ENCODE assay signal across 27 mouse cellular contexts in the genomic region with DNA sequence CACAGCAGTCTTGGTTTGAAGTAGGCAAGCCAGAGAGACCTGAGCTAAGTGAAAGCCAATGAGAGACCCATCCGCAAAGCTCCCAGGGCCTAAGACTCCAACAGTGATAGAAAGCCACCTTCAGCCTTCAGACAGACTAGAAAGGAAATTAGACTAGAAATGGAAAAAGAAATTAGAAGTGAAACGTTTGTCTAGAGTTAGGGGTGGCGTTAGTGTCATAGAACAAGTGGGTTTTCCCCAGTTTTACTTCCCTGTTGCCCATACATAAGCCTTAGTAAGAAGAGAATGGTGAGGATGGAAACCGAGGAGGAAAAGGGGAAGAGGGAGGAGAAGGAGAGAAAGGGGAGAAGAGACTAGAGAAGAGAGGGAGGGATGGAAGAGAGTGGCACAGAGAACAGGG.
A peak's percentile ranks its signal among the peaks of the same experiment; 100 is the strongest.
DNase-seq lines count a peak whose midpoint lies in the region; ATAC-seq and TF ChIP-seq lines count a peak whose summit lies in the region.
"Had no signal": no experiment of that assay in that cellular context is flagged by ENCODE, and none has a peak within 500 bp of the region (broad histone marks: within the 10 kb centered on the region; RNA-seq: fewer than 3 reads in every experiment).

No protein-coding gene starts in this region.

- DNase-seq in gastrocnemius, adult 2 months, result no peak
- DNase-seq in gastrocnemius, postnatal 14 days, result no peak
- DNase-seq in thymus, adult 18-20 months, result no peak
- DNase-seq in kidney, adult 9 months, result no peak
- DNase-seq: adrenal gland, adult 8-10 months; cerebellum, adult 2 months; cerebellum, postnatal 36 days; gastrocnemius, postnatal 25 days; heart, adult 18-20 months; heart, postnatal 4 days; kidney, adult 11 months; kidney, postnatal 25 days; layer of hippocampus, postnatal 36 days; left cerebral cortex, postnatal 4 days; liver, postnatal 0 days; lung, postnatal 4 days; midbrain, embryonic 14.5 days; right cerebral cortex, adult 18-20 months had no signal

- peak; percentile 64 for ATAC-seq in CD4-positive, CD25-positive, alpha-beta regulatory T cell, adult 4 months
- no peak for ATAC-seq in forebrain, embryonic 13.5 days
- peak; percentile 47; the same call in 1 of the 2 replicates for ATAC-seq in megakaryocyte, adult 5-6 weeks (ENCODE audit: poor library complexity, severe bottlenecking)
- ATAC-seq: liver, embryonic 12.5 days; liver, postnatal 0 days; lung, postnatal 0 days had no signal

- no peak for TF ChIP-seq CTCF in gastrocnemius, adult 2 months (IDR thresholded peaks at IDR 0.05)

- intact Hi-C loops in gastrocnemius, adult 2 months (cut with DNase I), result no loop called here
- intact Hi-C loops in gastrocnemius, postnatal 14 days (cut with DNase I; ENCODE audit: low total_unique reads), result no loop called here

- peak overlapping the region; percentile 48 for H3K27ac ChIP-seq in gastrocnemius, adult 2 months
- peak overlapping the region; percentile 70 for H3K27ac ChIP-seq in forebrain, embryonic 13.5 days
- H3K27ac ChIP-seq: kidney, embryonic 15.5 days; liver, embryonic 12.5 days; neural tube, embryonic 15.5 days had no signal

- no peak overlapping the region for H3K9ac ChIP-seq in forebrain, embryonic 13.5 days
- H3K9ac ChIP-seq: hindbrain, embryonic 13.5 days; kidney, embryonic 15.5 days; liver, embryonic 12.5 days; liver, postnatal 0 days; neural tube, embryonic 15.5 days had no signal

- 76% methylated on average over 4 of the region's 4 CpGs for WGBS in forebrain, embryonic 13.5 days

- peaks cover 7% of the 10 kb centered on the region; the same call in 1 of the 2 replicates for H3K9me3 ChIP-seq in forebrain, embryonic 13.5 days (replicated peaks)
- H3K9me3 ChIP-seq: kidney, embryonic 15.5 days; liver, embryonic 12.5 days; neural tube, embryonic 15.5 days had no signal

- peaks cover 43% of the 10 kb centered on the region for H3K36me3 ChIP-seq in forebrain, embryonic 13.5 days (ENCODE audit: poor library complexity, severe bottlenecking)
- H3K36me3 ChIP-seq: liver, embryonic 12.5 days had no signal

- H3K27me3 ChIP-seq in forebrain, embryonic 13.5 days, result no peaks in the 10 kb centered on the region
- H3K27me3 ChIP-seq: hindbrain, embryonic 13.5 days; kidney, embryonic 15.5 days; liver, embryonic 12.5 days; neural tube, embryonic 15.5 days had no signal

- H3K4me2 ChIP-seq in forebrain, embryonic 13.5 days, result no peak overlapping the region
- H3K4me2 ChIP-seq: heart, embryonic 11.5 days; hindbrain, embryonic 13.5 days; kidney, embryonic 15.5 days; liver, embryonic 12.5 days; neural tube, embryonic 15.5 days had no signal

- peaks cover 28% of the 10 kb centered on the region for H3K4me1 ChIP-seq in forebrain, embryonic 13.5 days
- H3K4me1 ChIP-seq: liver, embryonic 12.5 days had no signal

- H3K4me3 ChIP-seq in gastrocnemius, adult 2 months, result no peak overlapping the region
- H3K4me3 ChIP-seq in forebrain, embryonic 13.5 days, result no peak overlapping the region
- H3K4me3 ChIP-seq: hindbrain, embryonic 13.5 days; kidney, embryonic 15.5 days; liver, embryonic 12.5 days; neural tube, embryonic 15.5 days had no signal
